Mouse (Mus musculus): Measurements from ENCODE around the gene Polq.

DNA sequence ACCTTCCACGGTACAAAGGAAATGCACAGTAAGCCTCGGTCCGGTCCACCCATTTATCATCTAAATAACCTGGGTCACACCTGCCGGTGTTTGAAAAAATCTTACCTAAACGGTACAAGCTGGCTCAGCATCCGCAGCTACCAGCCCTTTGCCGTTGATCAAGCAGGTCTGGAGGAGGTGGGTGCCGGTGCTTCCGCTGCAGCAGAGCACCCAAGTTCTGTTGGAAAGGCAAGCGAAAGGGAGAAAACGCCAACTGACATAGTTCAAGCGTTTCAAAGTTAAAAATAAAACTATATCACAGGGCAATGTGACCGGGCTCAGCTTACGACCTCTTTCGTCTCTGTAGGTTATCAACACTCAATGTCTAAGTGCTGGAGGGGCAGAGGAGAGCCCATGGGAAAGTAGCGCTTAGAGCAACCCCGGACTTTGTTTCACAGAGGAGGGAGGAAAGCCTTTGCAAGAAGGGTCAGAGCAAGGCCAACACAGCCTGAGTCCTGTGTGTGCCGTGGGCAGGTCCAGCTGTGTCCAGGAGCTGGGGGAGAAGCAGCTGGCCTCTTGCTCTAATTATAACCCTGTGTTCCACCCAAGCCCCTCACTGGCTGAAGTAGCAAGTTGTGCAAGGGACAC is 21.5 kb upstream of the Polq start, which contains the start of gene Fbxo40:
- no peak for TF ChIP-seq FLI1 (IDR thresholded peaks at IDR 0.05; ENCODE audit: low read length)
- no peak for TF ChIP-seq GATA1 (IDR thresholded peaks at IDR 0.05; ENCODE audit: borderline replicate concordance, low read length)

Data from megakaryocyte, embryonic 14.5 days (primary cell).